In genomic region chr8:89938836-89939235, GRCm38 (mm10) we compare ENCODE assay signal across 15 mouse cellular contexts.
DNase-seq lines count a peak whose midpoint lies in the region.
"Had no signal": no experiment of that assay in that cellular context is flagged by ENCODE, and none has a peak within 500 bp of the region (broad histone marks: within the 10 kb centered on the region; RNA-seq: fewer than 3 reads in every experiment).

No protein-coding gene starts in this region.

- H3K27me3 ChIP-seq in forebrain, embryonic 10.5 days (ENCODE audit: poor library complexity, severe bottlenecking), result no peaks in the 10 kb centered on the region
- H3K27me3 ChIP-seq: embryonic facial prominence, embryonic 15.5 days; hindbrain, embryonic 13.5 days; liver, embryonic 13.5 days had no signal

- H3K4me3 ChIP-seq in forebrain, embryonic 10.5 days, result no peak overlapping the region
- H3K4me3 ChIP-seq: embryonic facial prominence, embryonic 15.5 days; hindbrain, embryonic 13.5 days; liver, embryonic 13.5 days had no signal

- no peaks in the 10 kb centered on the region for H3K36me3 ChIP-seq in forebrain, embryonic 10.5 days (replicated peaks)
- H3K36me3 ChIP-seq: embryonic facial prominence, embryonic 15.5 days; hindbrain, embryonic 13.5 days; liver, embryonic 13.5 days had no signal

- WGBS in forebrain, embryonic 10.5 days, result 91% methylated on average over 1 of the region's 1 CpGs

- DNase-seq in gastrocnemius, postnatal 14 days, result peak; percentile 24
- no peak for DNase-seq in gastrocnemius, adult 8-10 months (ENCODE audit: low spot score in 2 of 2)
- DNase-seq in lung, postnatal 4 days, result peak; percentile 4 to 22
- DNase-seq in lung, postnatal 25 days (ENCODE audit: low spot score), result no peak
- peak; percentile 20 to 49 for DNase-seq in layer of hippocampus, postnatal 25 days (ENCODE audit: extremely low spot score in 1 of 2, low spot score in 1 of 2)
- peak; percentile 60 to 74 for DNase-seq in right cerebral cortex, postnatal 36 days (ENCODE audit: low spot score in 2 of 2)
- no peak for DNase-seq in spleen, adult 12 weeks (ENCODE audit: low spot score)
- no peak for DNase-seq in forebrain, embryonic 10.5 days (ENCODE audit: extremely low spot score, low spot score)
- DNase-seq: cerebellum, postnatal 36 days; forebrain, postnatal 0 days; liver, embryonic 13.5 days; thymus, adult 2 months had no signal

- no peak overlapping the region for H3K27ac ChIP-seq in forebrain, embryonic 10.5 days
- H3K27ac ChIP-seq: embryonic facial prominence, embryonic 15.5 days; hindbrain, embryonic 13.5 days; liver, embryonic 13.5 days; macrophage had no signal

- intact Hi-C loops in gastrocnemius, postnatal 14 days (cut with DNase I; ENCODE audit: low total_unique reads), result no loop called here

- no peaks in the 10 kb centered on the region for H3K4me1 ChIP-seq in forebrain, embryonic 10.5 days
- H3K4me1 ChIP-seq: embryonic facial prominence, embryonic 15.5 days; hindbrain, embryonic 13.5 days; liver, embryonic 13.5 days had no signal

- H3K9me3 ChIP-seq in forebrain, embryonic 10.5 days, result no peaks in the 10 kb centered on the region
- H3K9me3 ChIP-seq: embryonic facial prominence, embryonic 15.5 days; hindbrain, embryonic 13.5 days; liver, embryonic 13.5 days had no signal

Comparison
In these comparisons a context has a peak if more than half of its experiments do, and no peak if none do; other contexts are left out.
1. DNase-seq: peak in gastrocnemius, postnatal 14 days (single experiment), lung, postnatal 4 days (2 of 2), layer of hippocampus, postnatal 25 days (2 of 2) and right cerebral cortex, postnatal 36 days (2 of 2); none in gastrocnemius, adult 8-10 months (0 of 2), lung, postnatal 25 days (single experiment), spleen, adult 12 weeks (single experiment) and forebrain, embryonic 10.5 days (single experiment).